Mouse (Mus musculus): Measurements from ENCODE around the gene Plpp7.

Plpp7 gene

GRCm38 (mm10) chr2:32070747-32071146 lies 24.6 kb upstream of the Plpp7 start:
- no peak for DNase-seq

- peak in 1 of 2 experiments; percentile 5 for DNase-seq
These were observed 20.9 kb upstream of the Plpp7 start for GRCm38 (mm10) chr2:32074404-32074803.

- DNase-seq, result peak in 1 of 2 experiments; percentile 5
These were observed 20.0 kb upstream of the Plpp7 start for GRCm38 (mm10) chr2:32075368-32075767.

- DNase-seq, result peak in 1 of 2 experiments; percentile 25
These were observed 17.6 kb upstream of the Plpp7 start for GRCm38 (mm10) chr2:32077744-32078143.

- DNase-seq, result peak; percentile 81 to 85
These were observed 16.8 kb upstream of the Plpp7 start for GRCm38 (mm10) chr2:32078522-32078921.

GRCm38 (mm10) chr2:32079191-32079725 lies 16.1 kb upstream of the Plpp7 start:
- peak; percentile 27 to 40 for DNase-seq

- DNase-seq, result peak; percentile 23 to 46
These were observed 14.6 kb upstream of the Plpp7 start for GRCm38 (mm10) chr2:32080681-32081080.

- no peak for DNase-seq
These were observed 13.9 kb upstream of the Plpp7 start for GRCm38 (mm10) chr2:32081296-32081929.

- DNase-seq, result peak in 1 of 2 experiments; percentile 29
These were observed 13.1 kb upstream of the Plpp7 start for GRCm38 (mm10) chr2:32082229-32082628.

- peak; percentile 74 to 78 for DNase-seq
These were observed 11.9 kb upstream of the Plpp7 start for GRCm38 (mm10) chr2:32083159-32084011.

GRCm38 (mm10) chr2:32084111-32084871 lies 11.0 kb upstream of the Plpp7 start, which contains the start of gene Fam78a:
Gene Fam78a (minus strand): TSS chr2:32084857.
- DNase-seq, result peak; percentile 65 to 75

- no peak for DNase-seq
These were observed 10.5 kb upstream of the Plpp7 start for GRCm38 (mm10) chr2:32084872-32085199.

- peak in 1 of 2 experiments; percentile 34 for DNase-seq
These were observed 10.1 kb upstream of the Plpp7 start for GRCm38 (mm10) chr2:32085231-32085630.

- DNase-seq, result no peak
These were observed 7.7 kb upstream of the Plpp7 start for GRCm38 (mm10) chr2:32087606-32088005.

GRCm38 (mm10) chr2:32088372-32088981 lies 6.9 kb upstream of the Plpp7 start:
- DNase-seq, result no peak

- no peak for DNase-seq
These were observed 5.7 kb upstream of the Plpp7 start for GRCm38 (mm10) chr2:32089606-32090005.

- DNase-seq, result no peak
These were observed 5.2 kb upstream of the Plpp7 start for GRCm38 (mm10) chr2:32090145-32090544.

GRCm38 (mm10) chr2:32091956-32092355 lies 3.4 kb upstream of the Plpp7 start:
- no peak for DNase-seq

GRCm38 (mm10) chr2:32094001-32094707 lies 1.2 kb upstream of the Plpp7 start:
- no peak for DNase-seq

GRCm38 (mm10) chr2:32096122-32096420 lies 743 bp downstream of the Plpp7 start:
- no peak for DNase-seq

GRCm38 (mm10) chr2:32102944-32103343 lies 7.6 kb downstream of the Plpp7 start:
- DNase-seq, result no peak

- DNase-seq, result no peak
These were observed 8.2 kb downstream of the Plpp7 start for GRCm38 (mm10) chr2:32103557-32103956.
